Mouse (Mus musculus) brain, embryonic 14.5 days (tissue): ENCODE measurements around the gene Cbarp.

Experiments
- CTCF ChIP-seq: fragments of 200-500 bp; IDR thresholded peaks from 2 replicates; pipeline ENCODE4 v1.5.1; 2012; ENCODE audit warnings: inconsistent platforms, mild to moderate bottlenecking, moderate library complexity, borderline replicate concordance; ENCODE audit not compliant: insufficient read depth, insufficient read length; ENCODE audit errors: extremely low read depth
- POLR2A ChIP-seq: fragments of 200-500 bp; IDR thresholded peaks from 2 replicates; pipeline ENCODE4 v1.6.1; 2012; ENCODE audit warnings: mild to moderate bottlenecking, inconsistent platforms, borderline replicate concordance; ENCODE audit not compliant: poor library complexity, insufficient read depth, insufficient read length, severe bottlenecking; ENCODE audit errors: extremely low read depth

DNA sequence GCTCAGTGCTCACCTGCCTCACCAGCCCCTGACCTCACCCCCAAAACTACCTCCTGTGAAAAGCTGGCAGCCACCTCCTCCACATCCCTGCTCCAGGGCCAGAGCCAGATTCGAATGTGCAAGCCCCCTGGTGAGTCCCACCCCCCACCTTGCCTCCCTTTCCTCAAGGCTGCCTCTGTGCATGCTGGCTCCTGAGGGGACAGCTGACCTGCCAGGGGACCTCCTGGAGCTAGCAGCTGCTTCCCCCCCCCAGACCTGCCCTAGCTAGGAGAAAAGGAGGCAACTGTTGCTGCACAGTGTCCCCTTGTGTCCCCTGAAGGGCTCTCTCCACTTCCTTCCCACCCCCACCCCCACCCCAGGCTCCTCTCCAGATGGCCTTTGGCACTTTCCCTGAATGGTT lies 14.6 kb upstream of the Cbarp start:
- TF ChIP-seq POLR2A (no peak), CTCF (no peak)
